Mouse (Mus musculus): ENCODE measurements around the gene Phf21a. TPM values are rescaled to one million over a fixed set of nuclear protein-coding genes. Genes with fewer than 3 reads are reported as not detected.
A peak's percentile ranks its signal among the peaks of the same experiment; 100 is the strongest.

Phf21a gene
- polyA plus RNA-seq, 1 experiment, result 25.3 TPM

GRCm38 (mm10) chr2:92371971-92372690 is 279.2 kb downstream of the Phf21a start:
- H3K4me1 ChIP-seq (ENCODE audit: control insufficient read depth, insufficient read depth, insufficient read length, low read length), result peaks cover 13% of the 10 kb centered on the region
- no peak overlapping the region for H3K4me3 ChIP-seq (ENCODE audit: insufficient read depth, low read depth, low read length)
- H3K27ac ChIP-seq (replicated peaks; ENCODE audit: low read depth, low read length), result no peak overlapping the region

- Histone ChIP-seq H3K27ac (replicated peaks; ENCODE audit: low read depth, low read length) (peak overlapping the region; percentile 22), H3K4me1 (ENCODE audit: control insufficient read depth, insufficient read depth, insufficient read length, low read length) (peaks cover 13% of the 10 kb centered on the region), H3K4me3 (ENCODE audit: insufficient read depth, low read depth, low read length) (no peak overlapping the region)
Observed at GRCm38 (mm10) chr2:92372767-92373436, 280.0 kb downstream of the Phf21a start.

GRCm38 (mm10) chr2:92373437-92373813 is 280.5 kb downstream of the Phf21a start:
- peaks cover 13% of the 10 kb centered on the region for H3K4me1 ChIP-seq (ENCODE audit: control insufficient read depth, insufficient read depth, insufficient read length, low read length)
- peak overlapping the region; percentile 2; the same call in 1 of the 2 replicates for H3K4me3 ChIP-seq (ENCODE audit: insufficient read depth, low read depth, low read length)
- peak overlapping the region; percentile 22 for H3K27ac ChIP-seq (replicated peaks; ENCODE audit: low read depth, low read length)

- Histone ChIP-seq H3K4me3 (ENCODE audit: insufficient read depth, low read depth, low read length) (peak within 1 kb of the TSS; percentile 78), H3K27ac (replicated peaks; ENCODE audit: low read depth, low read length) (peak within 1 kb of the TSS; percentile 79), H3K4me1 (ENCODE audit: control insufficient read depth, insufficient read depth, insufficient read length, low read length) (peaks cover 13% of the 10 kb centered on the region)
Observed at GRCm38 (mm10) chr2:92374514-92374913, 281.6 kb downstream of the Phf21a start, which contains the start of the genes Pex16 and Large2. Pex16 (plus strand) TSS chr2:92374676. Large2 (minus strand) TSS chr2:92374869.

GRCm38 (mm10) chr2:92375099-92375623 is 282.2 kb downstream of the Phf21a start:
- Histone ChIP-seq H3K4me1 (ENCODE audit: control insufficient read depth, insufficient read depth, insufficient read length, low read length) (peaks cover 13% of the 10 kb centered on the region), H3K4me3 (ENCODE audit: insufficient read depth, low read depth, low read length) (peak overlapping the region; percentile 78), H3K27ac (replicated peaks; ENCODE audit: low read depth, low read length) (peak overlapping the region; percentile 79)

- Histone ChIP-seq H3K27ac (replicated peaks; ENCODE audit: low read depth, low read length) (peak overlapping the region; percentile 78), H3K4me1 (ENCODE audit: control insufficient read depth, insufficient read depth, insufficient read length, low read length) (peaks cover 13% of the 10 kb centered on the region), H3K4me3 (ENCODE audit: insufficient read depth, low read depth, low read length) (peak overlapping the region; percentile 78)
Observed at GRCm38 (mm10) chr2:92375788-92376187, 282.9 kb downstream of the Phf21a start.

- H3K4me3 ChIP-seq (ENCODE audit: insufficient read depth, low read depth, low read length), result peak overlapping the region; percentile 78
- peaks cover 13% of the 10 kb centered on the region for H3K4me1 ChIP-seq (ENCODE audit: control insufficient read depth, insufficient read depth, insufficient read length, low read length)
- H3K27ac ChIP-seq (replicated peaks; ENCODE audit: low read depth, low read length), result peak overlapping the region; percentile 78
Observed at GRCm38 (mm10) chr2:92376300-92376699, 283.4 kb downstream of the Phf21a start.

GRCm38 (mm10) chr2:92377320-92377719 is 284.4 kb downstream of the Phf21a start:
- Histone ChIP-seq H3K4me1 (ENCODE audit: control insufficient read depth, insufficient read depth, insufficient read length, low read length) (peaks cover 11% of the 10 kb centered on the region), H3K27ac (replicated peaks; ENCODE audit: low read depth, low read length) (no peak overlapping the region), H3K4me3 (ENCODE audit: insufficient read depth, low read depth, low read length) (no peak overlapping the region)

GRCm38 (mm10) chr2:92379783-92380494 is 287.0 kb downstream of the Phf21a start:
- Histone ChIP-seq H3K27ac (replicated peaks; ENCODE audit: low read depth, low read length) (no peak overlapping the region), H3K4me1 (ENCODE audit: control insufficient read depth, insufficient read depth, insufficient read length, low read length) (no peaks in the 10 kb centered on the region), H3K4me3 (ENCODE audit: insufficient read depth, low read depth, low read length) (no peak overlapping the region)

GRCm38 (mm10) chr2:92380495-92381050 is 287.7 kb downstream of the Phf21a start:
- no peak overlapping the region for H3K4me3 ChIP-seq (ENCODE audit: insufficient read depth, low read depth, low read length)
- H3K4me1 ChIP-seq (ENCODE audit: control insufficient read depth, insufficient read depth, insufficient read length, low read length), result no peaks in the 10 kb centered on the region
- no peak overlapping the region for H3K27ac ChIP-seq (replicated peaks; ENCODE audit: low read depth, low read length)

GRCm38 (mm10) chr2:92381161-92381560 is 288.2 kb downstream of the Phf21a start:
- Histone ChIP-seq H3K27ac (replicated peaks; ENCODE audit: low read depth, low read length) (no peak overlapping the region), H3K4me1 (ENCODE audit: control insufficient read depth, insufficient read depth, insufficient read length, low read length) (no peaks in the 10 kb centered on the region), H3K4me3 (ENCODE audit: insufficient read depth, low read depth, low read length) (no peak overlapping the region)

- Histone ChIP-seq H3K4me3 (ENCODE audit: insufficient read depth, low read depth, low read length) (no peak within 1 kb of the TSS), H3K27ac (replicated peaks; ENCODE audit: low read depth, low read length) (no peak within 1 kb of the TSS), H3K4me1 (ENCODE audit: control insufficient read depth, insufficient read depth, insufficient read length, low read length) (no peaks in the 10 kb centered on the region)
Observed at GRCm38 (mm10) chr2:92381901-92382588, 289.1 kb downstream of the Phf21a start, which contains the start of gene 1700029I15Rik. 1700029I15Rik (plus strand) TSS chr2:92382538.

GRCm38 (mm10) chr2:92382759-92383158 is 289.8 kb downstream of the Phf21a start:
- H3K4me3 ChIP-seq (ENCODE audit: insufficient read depth, low read depth, low read length), result no peak overlapping the region
- H3K27ac ChIP-seq (replicated peaks; ENCODE audit: low read depth, low read length), result no peak overlapping the region
- no peaks in the 10 kb centered on the region for H3K4me1 ChIP-seq (ENCODE audit: control insufficient read depth, insufficient read depth, insufficient read length, low read length)

GRCm38 (mm10) chr2:92384101-92384500 is 291.2 kb downstream of the Phf21a start:
- Histone ChIP-seq H3K27ac (replicated peaks; ENCODE audit: low read depth, low read length) (no peak overlapping the region), H3K4me1 (ENCODE audit: control insufficient read depth, insufficient read depth, insufficient read length, low read length) (no peaks in the 10 kb centered on the region; the same call in 1 of the 2 replicates), H3K4me3 (ENCODE audit: insufficient read depth, low read depth, low read length) (no peak overlapping the region)
